In genomic region chr2:94030602-94031001, GRCm38 (mm10) we compare ENCODE assay signal across 37 mouse cellular contexts. TPM values are rescaled to one million over a fixed set of nuclear protein-coding genes. Genes with fewer than 3 reads are reported as not detected.
"Had no signal": no experiment of that assay in that cellular context is flagged by ENCODE, and none has a peak within 500 bp of the region (broad histone marks: within the 10 kb centered on the region; RNA-seq: fewer than 3 reads in every experiment).

No protein-coding gene starts in this region.

- H3K4me3 ChIP-seq: heart, embryonic 10.5 days; heart, embryonic 12.5 days; hindbrain, embryonic 10.5 days; hindbrain, embryonic 12.5 days; intestine, embryonic 15.5 days; layer of hippocampus, adult 2 months; left cerebral cortex, adult 2 months; limb, embryonic 13.5 days; liver, embryonic 13.5 days had no signal

- H3K27ac ChIP-seq: heart, embryonic 10.5 days; hindbrain, embryonic 10.5 days; hindbrain, embryonic 12.5 days; hindbrain, embryonic 14.5 days; intestine, embryonic 15.5 days; layer of hippocampus, adult 2 months; left cerebral cortex, adult 2 months; limb, embryonic 13.5 days; liver, embryonic 13.5 days had no signal

- H3K9ac ChIP-seq: heart, embryonic 12.5 days; hindbrain, embryonic 12.5 days; hindbrain, embryonic 14.5 days; intestine, embryonic 15.5 days; limb, embryonic 13.5 days; liver, embryonic 13.5 days had no signal

- H3K36me3 ChIP-seq: intestine, embryonic 15.5 days had no signal

- DNase-seq: gastrocnemius, postnatal 10 days; heart, adult 18-20 months; heart, postnatal 10 days; heart, postnatal 4 days; kidney, adult 18-20 months; kidney, adult 8-10 months; kidney, postnatal 10 days; kidney, postnatal 25 days; kidney, postnatal 4 days; liver; liver, embryonic 13.5 days had no signal

- H3K27me3 ChIP-seq: heart, embryonic 12.5 days; hindbrain, embryonic 12.5 days; intestine, embryonic 15.5 days; limb, embryonic 13.5 days; liver, embryonic 13.5 days had no signal

- H3K4me1 ChIP-seq: heart, embryonic 10.5 days; hindbrain, embryonic 10.5 days; hindbrain, embryonic 12.5 days; intestine, embryonic 15.5 days; limb, embryonic 13.5 days; liver, embryonic 13.5 days had no signal

- H3K9me3 ChIP-seq: heart, embryonic 10.5 days; heart, embryonic 12.5 days; hindbrain, embryonic 10.5 days; hindbrain, embryonic 12.5 days; intestine, embryonic 15.5 days; limb, embryonic 13.5 days; liver, embryonic 13.5 days had no signal

- H3K4me2 ChIP-seq: heart, embryonic 12.5 days; hindbrain, embryonic 12.5 days; hindbrain, embryonic 14.5 days; intestine, embryonic 15.5 days; limb, embryonic 13.5 days; liver, embryonic 11.5 days; liver, embryonic 13.5 days had no signal

- ATAC-seq: hindbrain, embryonic 16.5 days; inflammation-experienced regulatory T-cells, adult 6 months; intestine, embryonic 15.5 days; intestine, postnatal 0 days had no signal

RNA-seq across cellular contexts. Expression of gene Gm27027, which starts 34.4 kb away (rescaled TPM):
- total RNA-seq: gastrocnemius, postnatal 4 days; granulocyte monocyte progenitor cell, adult 5-6 weeks; heart, adult 18-20 months; heart, adult 8-10 months; heart, postnatal 25 days; layer of hippocampus, adult 2 months; layer of hippocampus, postnatal 10 days; layer of hippocampus, postnatal 25 days; left cerebral cortex, adult 2 months; left cerebral cortex, postnatal 14 days had no signal
- polyA plus RNA-seq: frontal cortex, adult 2 months; heart, embryonic 10.5 days; heart, embryonic 12.5 days; heart, embryonic 14.5 days; heart, embryonic 16.5 days; hindbrain, embryonic 10.5 days; hindbrain, embryonic 12.5 days; hindbrain, embryonic 14.5 days; hindbrain, embryonic 16.5 days; inflammation-experienced regulatory T-cells, adult 6 months; intestine, embryonic 15.5 days; intestine, postnatal 0 days; kidney, embryonic 14.5 days; kidney, embryonic 16.5 days; limb, embryonic 11.5 days; limb, embryonic 13.5 days; liver, embryonic 11.5 days; liver, embryonic 13.5 days had no signal
